Mouse (Mus musculus) embryonic facial prominence, embryonic 15.5 days (tissue): ENCODE results near the gene Ugt1a6a. TPM values are rescaled to one million over a fixed set of nuclear protein-coding genes. Genes with fewer than 3 reads are reported as not detected.

Experiments used
- ATAC-seq: fragments of 200-750 bp; cut with Nextera tagmentation; 2 replicates; pipeline ENCODE4 v1.8.0; 2017; ENCODE audit warnings: low read depth, moderate TSS enrichment; ENCODE audit not compliant: insufficient number of reproducible peaks, low FRiP score, low TSS enrichment
- H3K27ac ChIP-seq: fragments of 300-500 bp; sonication (generic); replicated peaks from 2 replicates; pipeline ENCODE4 v1.5.1; 2015; ENCODE audit warnings: mild to moderate bottlenecking, inconsistent platforms
- H3K27me3 ChIP-seq: fragments of 300-500 bp; sonication (generic); 2 replicates; pipeline ENCODE4 v1.6.1; 2015; ENCODE audit warnings: inconsistent platforms
- H3K36me3 ChIP-seq: fragments of 300-500 bp; sonication (generic); 2 replicates; pipeline ENCODE4 v1.6.1; 2015; ENCODE audit warnings: mild to moderate bottlenecking, inconsistent platforms
- H3K4me1 ChIP-seq: fragments of 300-500 bp; sonication (generic); 2 replicates; pipeline ENCODE4 v1.6.1; 2015; ENCODE audit warnings: inconsistent platforms
- H3K4me2 ChIP-seq: fragments of 300-500 bp; sonication (generic); replicated peaks from 2 replicates; pipeline ENCODE4 v1.6.1; 2015; ENCODE audit warnings: mild to moderate bottlenecking, inconsistent platforms
- H3K4me3 ChIP-seq: fragments of 300-500 bp; sonication (generic); replicated peaks from 2 replicates; pipeline ENCODE4 v1.5.1; 2015; ENCODE audit warnings: mild to moderate bottlenecking, inconsistent platforms
- H3K9ac ChIP-seq: fragments of 300-500 bp; sonication (generic); 2 replicates; pipeline ENCODE4 v1.6.1; 2015; ENCODE audit warnings: inconsistent platforms
- H3K9me3 ChIP-seq: fragments of 300-500 bp; sonication (generic); replicated peaks from 2 replicates; pipeline ENCODE4 v1.6.1; 2016; ENCODE audit warnings: inconsistent platforms
- WGBS: fragments of 180-500 bp; shearing (Covaris S2); methylation state at CpG from one replicate; pipeline ENCODE4 v1.1.7; 2015; 5-methylcytosine and 5-hydroxymethylcytosine counted together
- polyA plus RNA-seq: library from polyadenylated mRNA; unstranded; fragments of >200 nt; fragmentation: Nextera tagmentation; extraction: Ambion mirVana; gene quantifications from 2 replicates; pipeline ENCODE4 v1.2.1, GENCODE M21; 2015

Gene Ugt1a6a
- polyA plus RNA-seq, 1 experiment from 2014 or later, result 16.8 TPM

DNA sequence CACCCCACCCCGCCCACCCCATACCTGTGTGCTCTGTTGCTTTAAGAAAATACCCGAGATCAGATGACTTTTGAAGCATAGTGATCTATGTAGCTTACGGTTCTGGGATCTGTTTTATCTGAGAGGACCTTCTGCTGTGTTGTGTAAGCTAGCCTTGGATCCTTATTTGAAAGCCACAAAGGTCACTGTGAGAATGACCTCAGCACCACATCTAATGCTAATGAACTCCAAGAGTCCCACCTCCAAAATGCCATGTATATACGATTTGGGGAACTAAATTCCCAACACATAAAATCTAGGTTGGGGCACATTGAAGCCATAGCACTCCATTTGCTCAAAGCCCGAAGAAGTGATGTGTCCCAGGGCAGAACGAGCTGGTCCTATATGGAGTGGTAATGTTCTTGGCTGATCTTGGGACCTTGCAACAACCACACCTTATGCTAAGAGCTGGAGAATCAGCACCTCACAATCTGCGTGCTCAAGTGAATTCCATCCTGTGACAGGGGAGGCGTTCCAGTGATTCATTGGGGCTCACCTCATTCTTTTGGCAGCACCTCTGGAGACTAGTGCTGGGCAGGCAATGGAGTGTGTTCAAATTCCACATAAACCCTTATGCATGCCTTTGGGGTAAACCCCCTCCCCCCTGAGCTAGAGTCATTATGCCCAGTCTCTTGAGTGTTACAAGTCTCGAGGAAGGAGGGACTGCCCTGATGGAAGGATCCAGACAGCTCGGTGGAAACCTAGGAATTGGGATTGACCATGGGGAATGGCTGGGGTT is 122.5 kb downstream of the Ugt1a6a start:
- Histone ChIP-seq H3K4me3 (no peak overlapping the region), H3K27me3 (no peaks in the 10 kb centered on the region), H3K36me3 (peaks cover 27% of the 10 kb centered on the region), H3K4me1 (peaks cover 9% of the 10 kb centered on the region), H3K9ac (no peak overlapping the region), H3K9me3 (peaks cover 19% of the 10 kb centered on the region; the same call in 1 of the 2 replicates), H3K4me2 (no peak overlapping the region), H3K27ac (no peak overlapping the region)
- ATAC-seq, result no peak
- WGBS, result 72% methylated on average over 10 of the region's 10 CpGs

DNA sequence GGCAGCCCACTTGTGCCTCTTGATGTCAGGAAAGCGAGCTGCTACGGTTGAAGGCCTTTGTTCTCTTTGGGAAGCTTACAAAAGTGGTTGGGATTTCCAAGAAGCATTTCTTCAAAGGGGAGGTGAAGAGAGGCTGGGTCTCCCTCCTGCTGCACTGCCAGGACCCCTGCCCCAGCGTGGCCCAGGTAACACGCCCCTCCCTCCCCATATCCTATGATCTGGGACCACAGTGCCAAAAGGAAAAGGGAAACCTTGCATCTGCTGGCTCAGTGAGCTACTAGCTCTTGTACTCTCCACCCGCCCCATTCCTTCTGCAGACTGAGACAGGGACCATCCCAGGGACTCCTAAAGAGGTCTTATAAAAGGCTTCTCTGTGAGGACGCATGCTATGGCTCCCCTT is 123.1 kb downstream of the Ugt1a6a start:
- H3K4me2 ChIP-seq, result no peak overlapping the region
- no peak overlapping the region for H3K27ac ChIP-seq
- WGBS, result 78% methylated on average over 6 of the region's 6 CpGs
- no peak overlapping the region for H3K9ac ChIP-seq
- no peaks in the 10 kb centered on the region for H3K27me3 ChIP-seq
- peaks cover 13% of the 10 kb centered on the region; the same call in 1 of the 2 replicates for H3K9me3 ChIP-seq
- H3K4me3 ChIP-seq, result no peak overlapping the region
- ATAC-seq, result no peak
- H3K4me1 ChIP-seq, result peaks cover 9% of the 10 kb centered on the region
- peaks cover 34% of the 10 kb centered on the region for H3K36me3 ChIP-seq

DNA sequence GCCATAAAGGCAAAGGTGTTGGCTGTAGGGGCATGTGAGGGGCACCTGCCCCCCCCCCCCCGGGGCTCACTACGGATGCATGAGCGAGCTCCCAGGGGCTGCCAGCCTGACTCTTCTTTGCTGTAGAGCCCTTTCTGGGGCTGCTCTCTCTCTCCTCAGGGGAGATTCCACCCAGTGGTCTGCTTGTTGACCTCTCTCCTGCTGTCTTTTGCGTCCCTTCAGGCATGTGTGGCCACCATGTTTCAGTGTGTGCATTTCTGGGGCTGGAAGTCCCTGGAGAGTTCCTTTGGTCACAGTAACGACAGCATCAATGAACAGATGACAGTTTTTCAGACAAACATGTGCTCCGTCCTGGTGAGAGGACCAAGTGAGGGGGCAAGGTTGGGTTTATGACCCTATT is 123.8 kb downstream of the Ugt1a6a start:
- H3K4me3 ChIP-seq, result no peak overlapping the region
- peaks cover 10% of the 10 kb centered on the region; the same call in 1 of the 2 replicates for H3K9me3 ChIP-seq

DNA sequence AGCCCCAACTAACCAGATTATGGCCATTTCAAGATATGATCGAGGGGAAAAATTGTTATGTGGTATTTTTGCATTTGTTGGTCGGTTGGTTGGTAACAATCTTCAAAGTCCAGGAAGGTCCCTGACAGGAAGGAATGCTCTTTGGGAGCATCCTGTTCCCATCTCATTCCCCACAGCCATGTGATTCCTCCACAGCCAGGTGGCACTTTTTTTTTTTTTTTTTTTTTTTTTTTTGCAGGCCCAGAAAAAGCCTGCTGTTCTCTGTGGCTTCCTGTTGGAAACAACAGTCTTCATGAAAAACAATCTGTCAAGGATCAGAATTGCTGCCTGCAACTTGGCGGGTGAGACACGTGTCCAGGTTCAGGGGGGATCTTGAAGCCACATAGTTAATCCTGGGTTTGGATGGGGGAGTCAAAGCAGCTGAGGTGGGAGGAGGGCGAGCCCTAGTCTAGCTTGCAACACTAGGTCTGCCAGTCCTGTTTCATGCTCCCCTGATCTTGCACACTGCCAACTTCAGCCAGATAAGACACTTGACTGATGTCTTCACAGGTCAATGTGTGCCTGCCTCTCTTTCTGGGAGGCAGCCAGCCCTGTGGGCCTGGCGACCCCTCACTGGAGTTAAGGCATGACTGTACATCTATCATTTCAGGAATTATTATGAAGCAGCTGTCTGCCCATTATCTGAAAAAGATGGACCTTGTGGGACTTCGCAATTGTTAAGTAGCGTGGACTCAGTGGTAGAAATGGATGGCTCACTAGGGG is 124.5 kb downstream of the Ugt1a6a start:
- H3K9me3 ChIP-seq, result peaks cover 10% of the 10 kb centered on the region; the same call in 1 of the 2 replicates
- peaks cover 9% of the 10 kb centered on the region for H3K4me1 ChIP-seq
- no peak overlapping the region for H3K9ac ChIP-seq
- H3K27me3 ChIP-seq, result no peaks in the 10 kb centered on the region
- H3K27ac ChIP-seq, result peak overlapping the region; percentile 4; the same call in 1 of the 2 replicates
- H3K4me2 ChIP-seq, result no peak overlapping the region
- ATAC-seq, result no peak
- WGBS, result 70% methylated on average over 8 of the region's 8 CpGs
- H3K4me3 ChIP-seq, result no peak overlapping the region
- H3K36me3 ChIP-seq, result peaks cover 47% of the 10 kb centered on the region

More for the DNA sequence above, 123.8 kb downstream of the Ugt1a6a start:
- H3K4me1 ChIP-seq, result peaks cover 9% of the 10 kb centered on the region
- peaks cover 40% of the 10 kb centered on the region for H3K36me3 ChIP-seq
- 64% methylated on average over 6 of the region's 6 CpGs for WGBS
- no peak overlapping the region for H3K4me2 ChIP-seq
- no peaks in the 10 kb centered on the region for H3K27me3 ChIP-seq
- ATAC-seq, result no peak
- H3K9ac ChIP-seq, result no peak overlapping the region
- no peak overlapping the region for H3K27ac ChIP-seq

DNA sequence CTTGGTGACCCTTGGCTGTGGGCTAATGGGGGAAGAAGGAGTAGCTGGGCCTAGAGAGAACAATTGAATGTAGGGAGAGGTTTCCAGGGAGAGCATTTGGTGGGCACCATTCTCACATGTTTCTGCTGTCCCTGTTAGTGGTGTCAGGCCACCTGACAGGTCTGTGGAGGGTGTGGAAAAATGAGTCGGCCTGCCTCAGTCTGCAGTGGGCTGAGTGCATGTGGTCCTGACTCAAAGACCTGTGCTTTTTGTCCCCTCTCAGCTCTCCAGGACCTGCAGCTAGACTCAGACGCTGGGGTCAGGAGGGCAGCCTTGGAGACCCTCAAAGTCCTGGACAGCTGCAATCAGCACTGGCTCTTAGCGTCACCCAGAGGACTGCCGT is 125.0 kb downstream of the Ugt1a6a start:
- no peak overlapping the region; the same call in 1 of the 2 replicates for H3K27ac ChIP-seq
- peaks cover 6% of the 10 kb centered on the region; the same call in 1 of the 2 replicates for H3K9me3 ChIP-seq
- peaks cover 9% of the 10 kb centered on the region for H3K4me1 ChIP-seq
- peaks cover 53% of the 10 kb centered on the region for H3K36me3 ChIP-seq
- no peak overlapping the region for H3K4me3 ChIP-seq
- H3K9ac ChIP-seq, result no peak overlapping the region
- no peaks in the 10 kb centered on the region for H3K27me3 ChIP-seq
- no peak for ATAC-seq
- 73% methylated on average over 4 of the region's 4 CpGs for WGBS
- H3K4me2 ChIP-seq, result no peak overlapping the region

DNA sequence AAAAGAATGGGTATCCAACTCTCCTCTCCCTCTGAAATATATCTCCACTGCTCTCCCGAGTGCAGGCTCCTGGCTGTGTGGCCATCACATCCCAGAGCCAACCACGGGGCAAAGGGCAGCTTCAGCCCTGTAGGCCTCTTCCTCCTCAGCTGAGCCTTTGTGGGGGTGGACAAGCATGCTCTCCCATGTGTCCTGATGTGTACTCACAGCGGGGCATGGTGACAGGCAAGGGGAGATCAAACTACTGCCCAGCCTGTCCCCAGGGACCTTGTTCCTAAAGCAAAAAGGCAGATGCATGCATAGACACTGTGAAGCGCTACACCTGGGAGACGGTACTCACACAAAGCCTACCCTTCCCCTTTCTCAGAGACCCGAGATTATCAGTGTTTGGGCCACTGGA is 125.5 kb downstream of the Ugt1a6a start:
- peak; percentile 4; the same call in 1 of the 2 replicates for ATAC-seq
- H3K4me1 ChIP-seq, result peaks cover 9% of the 10 kb centered on the region

DNA sequence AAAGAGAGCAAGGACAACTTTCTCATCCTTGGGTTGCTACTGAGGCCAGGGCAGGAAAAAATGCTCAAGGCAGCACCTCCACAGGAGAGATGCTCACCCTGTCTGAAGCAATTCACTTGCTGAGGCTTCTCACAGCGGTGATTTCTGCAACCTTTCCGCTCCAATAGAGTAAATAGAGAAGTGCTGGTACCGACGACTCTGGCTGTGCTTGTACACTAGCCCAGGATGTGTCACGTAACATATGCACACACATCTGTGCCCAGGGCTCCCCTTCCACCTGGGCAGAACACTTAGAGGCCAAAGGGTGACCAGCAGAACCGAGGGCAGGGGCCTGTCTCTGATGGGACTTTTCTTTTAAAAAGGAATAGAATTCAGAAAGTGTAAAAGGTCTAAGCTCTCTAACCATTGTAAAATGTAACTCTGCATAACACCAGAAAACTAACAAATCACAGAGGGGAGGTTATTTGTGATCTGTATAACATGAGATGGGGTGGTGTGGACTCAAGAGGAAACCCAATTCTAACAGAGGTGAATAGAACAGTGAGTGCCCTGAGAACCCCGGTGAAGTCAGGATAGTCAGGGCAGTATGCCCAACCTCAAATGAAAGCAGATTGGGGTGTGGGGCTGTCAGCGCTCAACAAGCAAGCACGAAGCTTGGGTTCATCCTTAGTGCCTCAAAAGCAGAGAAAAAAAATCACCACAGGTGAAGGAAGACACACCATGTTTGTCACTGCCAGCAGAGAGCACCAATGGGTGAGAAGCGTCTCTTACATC is 126.2 kb downstream of the Ugt1a6a start:
- H3K9me3 ChIP-seq, result no peaks in the 10 kb centered on the region; the same call in 1 of the 2 replicates
- no peak for ATAC-seq
- peaks cover 65% of the 10 kb centered on the region for H3K36me3 ChIP-seq
- no peak overlapping the region for H3K4me2 ChIP-seq
- H3K27ac ChIP-seq, result no peak overlapping the region
- H3K9ac ChIP-seq, result no peak overlapping the region
- 83% methylated on average over 10 of the region's 10 CpGs for WGBS
- no peak overlapping the region for H3K4me3 ChIP-seq
- H3K4me1 ChIP-seq, result peaks cover 9% of the 10 kb centered on the region
- no peaks in the 10 kb centered on the region for H3K27me3 ChIP-seq

More for the DNA sequence above, 125.5 kb downstream of the Ugt1a6a start:
- no peaks in the 10 kb centered on the region for H3K27me3 ChIP-seq
- H3K36me3 ChIP-seq, result peaks cover 58% of the 10 kb centered on the region
- H3K4me2 ChIP-seq, result no peak overlapping the region
- no peak overlapping the region for H3K9ac ChIP-seq
- H3K4me3 ChIP-seq, result no peak overlapping the region
- 77% methylated on average over 6 of the region's 6 CpGs for WGBS
- H3K27ac ChIP-seq, result no peak overlapping the region
- peaks cover 2% of the 10 kb centered on the region; the same call in 1 of the 2 replicates for H3K9me3 ChIP-seq

DNA sequence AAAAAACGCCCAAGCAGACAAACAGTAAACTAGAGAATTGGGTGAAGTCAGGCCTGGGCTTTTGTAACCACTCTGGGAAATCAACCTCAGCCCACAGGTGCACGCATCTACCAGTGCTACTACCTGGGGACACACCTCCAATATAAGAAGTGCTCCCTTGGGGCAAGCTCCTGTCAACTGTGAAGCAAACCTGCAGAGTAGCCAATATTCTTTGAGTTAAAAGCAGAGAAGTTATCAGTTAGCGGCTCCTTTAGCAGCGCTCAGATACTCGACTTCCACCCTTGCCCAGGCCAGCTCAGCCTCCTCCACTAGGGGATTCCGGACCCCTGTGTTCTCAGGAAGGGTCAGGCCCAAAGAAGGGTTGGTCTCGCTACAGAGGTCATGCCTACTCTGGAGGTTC is 127.1 kb downstream of the Ugt1a6a start:
- WGBS, result 85% methylated on average over 7 of the region's 7 CpGs

DNA sequence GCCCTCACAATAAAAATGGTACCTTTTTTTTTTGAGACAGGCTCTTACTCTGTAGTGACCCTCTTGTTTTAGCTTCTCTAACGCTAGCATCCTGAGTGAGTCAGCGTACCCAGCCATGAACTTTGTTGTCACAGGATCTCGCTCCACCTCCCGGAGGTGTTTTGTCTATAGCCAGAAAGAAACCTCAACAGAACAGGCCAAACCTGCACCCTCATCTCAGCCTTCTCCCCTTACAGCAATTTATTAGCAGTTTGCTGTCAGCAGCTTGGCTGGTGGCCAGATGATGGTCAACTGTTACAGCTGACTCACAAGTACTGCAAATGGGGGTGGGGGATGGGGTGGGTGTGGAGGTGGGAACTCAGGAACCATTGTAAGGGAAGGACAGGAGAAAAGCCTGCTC is 127.6 kb downstream of the Ugt1a6a start:
- no peaks in the 10 kb centered on the region; the same call in 1 of the 2 replicates for H3K9me3 ChIP-seq
- WGBS, result 66% methylated on average over 4 of the region's 4 CpGs
- H3K27ac ChIP-seq, result peak overlapping the region; percentile 0; the same call in 1 of the 2 replicates
- peaks cover 79% of the 10 kb centered on the region for H3K36me3 ChIP-seq
- H3K9ac ChIP-seq, result no peak overlapping the region
- no peak overlapping the region for H3K4me3 ChIP-seq
- no peaks in the 10 kb centered on the region for H3K27me3 ChIP-seq
- H3K4me2 ChIP-seq, result no peak overlapping the region
- peaks cover 9% of the 10 kb centered on the region for H3K4me1 ChIP-seq
- ATAC-seq, result peak; percentile 20

More for the DNA sequence above, 127.1 kb downstream of the Ugt1a6a start:
- H3K9ac ChIP-seq, result no peak overlapping the region
- H3K4me3 ChIP-seq, result no peak overlapping the region
- peaks cover 9% of the 10 kb centered on the region for H3K4me1 ChIP-seq
- H3K9me3 ChIP-seq, result no peaks in the 10 kb centered on the region; the same call in 1 of the 2 replicates
- H3K27ac ChIP-seq, result peak overlapping the region; percentile 0; the same call in 1 of the 2 replicates
- peaks cover 74% of the 10 kb centered on the region for H3K36me3 ChIP-seq
- no peak overlapping the region for H3K4me2 ChIP-seq
- ATAC-seq, result 0 out of 2 replicates have a peak, but pooled peaks have one; percentile 3
- no peaks in the 10 kb centered on the region for H3K27me3 ChIP-seq

DNA sequence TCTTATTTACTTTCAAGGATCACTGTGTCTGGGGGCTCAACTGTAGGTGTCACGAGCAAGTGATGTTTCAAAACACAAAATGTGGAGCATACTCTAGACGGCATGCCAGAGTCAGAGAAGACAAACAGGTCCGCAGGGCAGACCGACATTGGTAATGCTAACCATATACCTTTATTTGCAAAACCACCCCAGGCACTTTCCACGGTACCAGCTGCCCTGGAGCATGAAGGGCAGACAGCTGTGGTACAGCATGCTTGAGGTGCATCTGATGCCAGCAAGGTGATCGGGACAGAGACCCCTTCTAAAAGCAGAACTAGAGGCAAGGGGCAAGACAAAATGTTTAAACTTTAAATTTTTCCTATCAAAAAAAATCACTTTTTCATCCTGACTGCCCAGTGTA is 128.4 kb downstream of the Ugt1a6a start:
- Histone ChIP-seq H3K27ac (0 out of 2 replicates have a peak overlapping the region, but pooled peaks have one; percentile 0), H3K9ac (no peak overlapping the region), H3K36me3 (peaks cover 86% of the 10 kb centered on the region), H3K4me1 (peaks cover 9% of the 10 kb centered on the region), H3K4me3 (no peak overlapping the region), H3K9me3 (no peaks in the 10 kb centered on the region; the same call in 1 of the 2 replicates), H3K4me2 (no peak overlapping the region), H3K27me3 (no peaks in the 10 kb centered on the region)
- ATAC-seq, result no peak
- 65% methylated on average over 6 of the region's 6 CpGs for WGBS
